Mouse (Mus musculus) forebrain, embryonic 13.5 days (tissue): ENCODE measurements around the gene Fbxo27. TPM values are rescaled to one million over a fixed set of nuclear protein-coding genes. Genes with fewer than 3 reads are reported as not detected.
A peak's percentile ranks its signal among the peaks of the same experiment; 100 is the strongest.
"Not testable (repeated sequence)": the region's sequence is repeated elsewhere in the genome, so short reads cannot be mapped to it uniquely, and the experiment has no call there.

Experiments used
- ATAC-seq: fragments of 200-750 bp; cut with Nextera tagmentation; 2 replicates; pipeline ENCODE4 v1.8.0; 2017
- H3K27ac ChIP-seq: fragments of 300-500 bp; sonication (generic); 2 replicates; pipeline ENCODE4 v1.5.1; 2015; ENCODE audit warnings: inconsistent platforms, mild to moderate bottlenecking, moderate library complexity
- H3K27me3 ChIP-seq: fragments of 300-500 bp; sonication (generic); 2 replicates; pipeline ENCODE4 v1.6.1; 2015; ENCODE audit warnings: mild to moderate bottlenecking, inconsistent platforms
- H3K36me3 ChIP-seq: fragments of 300-500 bp; sonication (generic); 2 replicates; pipeline ENCODE4 v1.6.1; 2015; ENCODE audit warnings: mild to moderate bottlenecking, inconsistent platforms; ENCODE audit not compliant: poor library complexity, severe bottlenecking
- H3K4me1 ChIP-seq: fragments of 300-500 bp; sonication (generic); 2 replicates; pipeline ENCODE4 v1.6.1; 2015; ENCODE audit warnings: inconsistent platforms
- H3K4me2 ChIP-seq: fragments of 300-500 bp; sonication (generic); 2 replicates; pipeline ENCODE4 v1.6.1; 2015; ENCODE audit warnings: inconsistent platforms, mild to moderate bottlenecking, moderate library complexity
- H3K4me3 ChIP-seq: fragments of 300-500 bp; sonication (generic); 2 replicates; pipeline ENCODE4 v1.5.1; 2015; ENCODE audit warnings: mild to moderate bottlenecking, inconsistent platforms
- H3K9ac ChIP-seq: fragments of 300-500 bp; sonication (generic); 2 replicates; pipeline ENCODE4 v1.6.1; 2015; ENCODE audit warnings: mild to moderate bottlenecking, inconsistent platforms
- H3K9me3 ChIP-seq: fragments of 300-500 bp; sonication (generic); replicated peaks from 2 replicates; pipeline ENCODE4 v1.6.1; 2016; ENCODE audit warnings: inconsistent platforms
- WGBS: fragments of 180-500 bp; shearing (Covaris S2); methylation state at CpG from one replicate; pipeline ENCODE4 v1.1.7; 2015; 5-methylcytosine and 5-hydroxymethylcytosine counted together
- polyA plus RNA-seq: library from polyadenylated mRNA; unstranded; fragments of >200 nt; fragmentation: Nextera tagmentation; extraction: Ambion mirVana; gene quantifications from 2 replicates; pipeline ENCODE4 v1.2.1, GENCODE M21; 2015

Gene Fbxo27
- polyA plus RNA-seq: 3.6 and 3.8 TPM in 2 replicates

DNA sequence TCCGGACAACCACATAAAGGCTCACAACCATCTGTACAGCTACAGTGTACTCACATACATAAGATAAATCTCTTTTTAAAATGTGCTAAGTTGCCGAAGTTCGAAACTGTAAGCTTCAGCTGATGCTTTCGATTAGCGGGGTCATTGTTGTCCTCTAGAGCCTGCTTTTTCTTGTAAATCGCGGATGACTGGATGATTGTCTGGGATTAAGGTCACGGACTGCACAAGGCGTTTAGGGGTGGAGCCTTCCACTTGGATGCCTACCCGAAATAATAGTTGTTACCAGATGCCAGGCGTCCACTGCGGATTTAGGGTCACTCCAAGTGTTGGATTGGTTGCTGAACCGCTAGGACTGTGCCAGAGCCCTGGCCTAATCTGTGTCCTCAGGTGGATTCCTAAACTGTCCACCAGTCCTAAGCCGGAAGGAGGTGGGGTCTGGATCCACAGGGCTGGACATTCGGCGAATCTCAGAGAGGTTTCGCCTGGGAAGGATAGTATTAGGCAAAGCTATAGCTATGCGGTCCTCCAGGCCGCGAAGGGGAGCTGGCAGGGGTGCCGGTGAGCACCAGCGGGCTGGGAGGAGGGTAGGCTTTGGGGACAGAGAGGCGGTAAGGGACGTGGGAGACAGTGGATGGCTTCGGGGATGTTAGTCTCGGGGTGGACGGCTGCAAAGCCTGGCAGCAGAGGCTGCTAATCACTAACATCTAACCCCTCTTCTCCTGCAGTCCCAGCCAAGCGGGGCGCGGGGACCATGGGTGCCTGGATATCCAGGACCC lies at the start of gene Fbxo27:
Fbxo27 (plus strand) TSS at position 305 of the 776 bp plus-strand sequence.
- Histone ChIP-seq H3K4me2 (peak within 1 kb of the TSS; percentile 91), H3K27ac (no peak within 1 kb of the TSS), H3K4me1 (peaks cover 21% of the 10 kb centered on the region; the same call in 1 of the 2 replicates), H3K9ac (peak within 1 kb of the TSS; percentile 66), H3K9me3 (no peaks in the 10 kb centered on the region), H3K27me3 (peaks cover 28% of the 10 kb centered on the region), H3K4me3 (peak within 1 kb of the TSS; percentile 57), H3K36me3 (no peaks in the 10 kb centered on the region)
- WGBS: 17% methylated on average over 27 of the region's 30 CpGs
- peak; percentile 53; the same call in 1 of the 2 replicates for ATAC-seq

DNA sequence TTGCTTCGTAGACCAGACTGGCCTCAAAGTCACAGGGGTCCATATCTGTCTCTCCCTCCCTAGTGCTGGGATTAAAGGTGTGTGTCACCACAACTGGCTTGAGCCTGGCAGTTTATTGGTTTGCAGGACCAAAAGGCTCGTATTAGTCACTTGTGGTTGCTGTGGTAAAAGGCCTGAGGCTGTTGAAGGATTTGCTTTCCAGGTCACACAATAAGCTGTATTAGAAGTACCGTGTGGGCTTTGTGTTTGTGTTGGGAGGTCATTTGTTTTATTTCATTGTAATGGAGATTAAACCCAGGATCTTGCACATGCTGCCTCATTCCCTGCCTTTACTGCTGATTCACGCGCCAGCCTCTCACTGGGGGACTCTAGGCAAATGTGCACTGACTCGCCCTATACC lies 47.3 kb upstream of the Fbxo27 start:
- H3K9me3 ChIP-seq: no peaks in the 10 kb centered on the region
- no peak overlapping the region for H3K4me3 ChIP-seq
- no peak overlapping the region for H3K27ac ChIP-seq
- H3K4me1 ChIP-seq: 0 out of 2 replicates have a peak, but pooled peaks cover 4% of the 10 kb centered on the region
- H3K27me3 ChIP-seq: no peaks in the 10 kb centered on the region
- 18% methylated on average over 6 of the region's 6 CpGs for WGBS
- ATAC-seq: no peak
- H3K36me3 ChIP-seq: no peaks in the 10 kb centered on the region
- H3K4me2 ChIP-seq: no peak overlapping the region
- H3K9ac ChIP-seq: no peak overlapping the region

DNA sequence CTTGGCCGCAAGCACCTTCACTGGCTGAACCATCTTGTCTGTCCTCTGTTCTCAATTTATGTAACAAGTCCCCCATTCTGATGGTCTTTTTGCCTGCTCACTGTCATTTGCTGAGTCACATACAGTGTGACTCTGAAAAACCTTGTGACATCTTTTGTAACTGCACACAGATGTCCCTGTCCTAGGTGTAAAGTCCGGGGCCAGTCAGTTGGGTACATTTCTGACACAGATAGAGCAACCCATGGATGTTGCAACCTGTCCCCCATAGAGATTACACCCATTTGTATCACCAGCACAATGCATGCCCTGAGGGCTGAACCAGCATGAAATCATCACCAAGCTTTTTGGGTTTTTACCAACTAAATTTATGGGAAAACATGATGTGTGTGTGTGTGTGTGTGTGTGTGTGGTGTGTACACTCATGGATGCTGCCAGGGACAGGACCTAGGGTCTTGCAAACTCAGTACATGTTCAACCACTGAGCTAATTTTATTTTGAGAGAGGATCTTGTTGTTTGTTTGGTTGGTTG lies 46.6 kb upstream of the Fbxo27 start:
- Histone ChIP-seq H3K9ac (no peak overlapping the region), H3K36me3 (no peaks in the 10 kb centered on the region), H3K4me1 (0 out of 2 replicates have a peak, but pooled peaks cover 4% of the 10 kb centered on the region), H3K27ac (no peak overlapping the region), H3K4me3 (no peak overlapping the region), H3K27me3 (no peaks in the 10 kb centered on the region), H3K9me3 (no peaks in the 10 kb centered on the region), H3K4me2 (no peak overlapping the region)
- ATAC-seq: no peak
- 95% methylated on average over 2 of the region's 2 CpGs for WGBS

DNA sequence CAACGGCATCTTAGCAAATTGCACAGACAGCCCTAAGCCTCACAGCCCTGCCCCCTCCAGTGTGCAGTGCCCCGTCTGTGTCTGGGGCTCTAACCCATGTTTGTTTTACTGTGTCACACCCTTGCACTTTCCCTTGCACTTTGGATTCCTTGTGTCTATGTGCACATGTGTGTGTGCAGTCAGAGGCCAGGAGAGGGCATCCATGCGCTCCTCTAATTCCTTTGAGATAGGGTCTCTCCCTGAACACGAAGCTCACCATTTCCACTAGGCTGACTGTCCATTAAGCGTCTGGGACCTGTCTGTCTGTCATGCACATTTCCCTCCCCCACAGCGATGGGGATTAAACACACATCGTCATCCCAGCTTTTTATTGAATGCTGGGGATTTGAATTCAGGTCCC lies 45.6 kb upstream of the Fbxo27 start:
- H3K4me3 ChIP-seq: no peak overlapping the region
- H3K9ac ChIP-seq: no peak overlapping the region
- no peak overlapping the region for H3K4me2 ChIP-seq
- no peaks in the 10 kb centered on the region for H3K36me3 ChIP-seq
- H3K27me3 ChIP-seq: no peaks in the 10 kb centered on the region
- H3K4me1 ChIP-seq: 0 out of 2 replicates have a peak, but pooled peaks cover 4% of the 10 kb centered on the region
- 62% methylated on average over 7 of the region's 7 CpGs for WGBS
- no peaks in the 10 kb centered on the region for H3K9me3 ChIP-seq
- H3K27ac ChIP-seq: no peak overlapping the region
- no peak for ATAC-seq

DNA sequence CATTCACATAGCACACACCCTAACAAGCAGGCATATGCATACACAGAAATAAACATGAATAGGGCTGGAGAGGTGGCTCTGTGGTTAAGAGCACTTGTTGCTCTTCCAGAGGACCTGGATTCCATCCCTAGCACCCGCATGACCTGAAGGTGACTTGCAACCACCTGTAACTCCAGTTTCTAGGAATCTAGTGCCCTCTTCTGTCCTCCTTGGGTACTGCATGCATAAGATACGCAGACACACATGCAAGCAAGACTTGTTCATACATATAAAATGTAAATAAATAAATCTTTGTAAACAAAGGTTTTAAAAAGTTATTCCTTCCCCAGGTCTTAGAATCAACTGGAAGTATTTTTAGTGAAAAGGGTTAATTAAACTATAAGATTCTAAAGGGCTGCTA lies 41.5 kb upstream of the Fbxo27 start:
- Histone ChIP-seq H3K36me3 (no peaks in the 10 kb centered on the region), H3K9ac (no peak overlapping the region), H3K4me3 (no peak overlapping the region), H3K4me1 (no peaks in the 10 kb centered on the region), H3K9me3 (no peaks in the 10 kb centered on the region), H3K27me3 (no peaks in the 10 kb centered on the region), H3K27ac (no peak overlapping the region), H3K4me2 (no peak overlapping the region)
- WGBS: 96% methylated on average over 2 of the region's 2 CpGs
- ATAC-seq: no peak

DNA sequence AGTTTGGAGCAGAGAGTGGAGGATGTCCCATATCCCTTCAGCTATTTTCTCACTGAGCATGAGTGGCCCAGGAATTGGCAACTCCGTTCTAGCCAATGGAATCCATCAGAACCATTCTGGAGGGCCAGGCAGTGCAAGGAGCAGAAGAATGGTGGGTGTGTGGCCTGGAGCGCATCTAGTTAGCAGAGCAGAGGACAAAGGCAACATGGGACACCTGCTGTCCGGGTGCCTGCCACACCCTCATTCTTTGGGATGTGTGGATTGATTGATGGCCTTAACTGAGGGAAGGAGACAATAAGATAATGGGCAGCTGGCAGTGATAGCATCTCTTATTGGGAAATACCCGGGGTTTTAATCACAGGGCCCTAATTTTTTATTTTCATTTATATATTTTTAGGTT lies 36.2 kb upstream of the Fbxo27 start:
- Histone ChIP-seq H3K36me3 (no peaks in the 10 kb centered on the region), H3K27ac (no peak overlapping the region), H3K9me3 (no peaks in the 10 kb centered on the region), H3K27me3 (no peaks in the 10 kb centered on the region), H3K9ac (no peak overlapping the region), H3K4me1 (no peaks in the 10 kb centered on the region), H3K4me2 (no peak overlapping the region), H3K4me3 (no peak overlapping the region)
- ATAC-seq: no peak
- WGBS: 71% methylated on average over 4 of the region's 4 CpGs

DNA sequence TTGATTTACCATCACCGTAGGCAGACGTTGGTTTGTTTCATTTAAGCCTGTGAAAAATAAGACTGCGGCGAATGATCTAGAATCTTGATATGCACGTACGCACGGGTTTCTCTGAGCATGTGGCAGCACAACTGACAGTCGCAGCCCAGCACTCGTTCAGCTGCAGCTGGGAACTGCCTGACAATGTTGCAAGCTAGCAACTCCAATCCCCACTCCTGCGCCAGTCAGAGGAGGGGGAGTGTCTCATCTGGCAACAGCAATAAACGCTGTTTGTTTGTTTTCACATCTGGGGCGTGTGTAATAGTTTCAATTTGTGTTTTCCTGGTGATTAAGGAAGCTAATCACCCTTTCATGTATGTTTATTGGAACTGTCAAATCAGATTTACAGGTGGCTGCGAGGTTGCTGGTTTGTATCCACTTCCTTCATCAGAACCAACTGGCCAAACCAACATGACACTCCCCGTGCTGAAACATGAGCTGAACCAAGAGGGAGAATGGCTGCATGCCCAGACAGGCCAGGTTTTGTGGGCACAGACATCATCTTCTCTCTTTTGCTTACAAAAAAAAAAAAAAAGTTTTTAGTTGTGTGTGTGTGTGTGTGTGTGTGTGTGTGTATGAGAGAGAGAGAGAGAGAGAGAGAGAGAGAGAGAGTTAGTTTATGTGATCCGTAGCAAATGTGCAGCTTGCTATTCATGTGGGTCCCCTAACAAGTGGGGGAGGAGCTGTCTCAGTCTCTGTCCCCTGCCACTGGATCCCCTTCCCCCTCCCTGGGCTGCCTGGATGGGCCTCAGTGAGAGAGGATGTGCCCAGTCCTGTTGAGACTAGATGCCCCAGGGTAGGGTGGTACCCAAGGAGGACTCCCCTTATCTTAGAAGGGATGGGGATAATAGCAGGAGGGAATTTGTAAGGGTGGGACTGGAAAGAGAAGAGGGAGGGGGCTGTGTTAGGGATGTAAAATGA lies 26.7 kb upstream of the Fbxo27 start:
- Histone ChIP-seq H3K4me2 (peak overlapping the region; percentile 12; the same call in 1 of the 2 replicates), H3K27ac (0 out of 2 replicates have a peak overlapping the region, but pooled peaks have one; percentile 3), H3K36me3 (no peaks in the 10 kb centered on the region), H3K4me3 (no peak overlapping the region), H3K4me1 (peaks cover 10% of the 10 kb centered on the region), H3K27me3 (no peaks in the 10 kb centered on the region), H3K9me3 (no peaks in the 10 kb centered on the region), H3K9ac (peak overlapping the region; percentile 34; the same call in 1 of the 2 replicates)
- 46% methylated on average over 15 of the region's 15 CpGs for WGBS
- no peak for ATAC-seq

DNA sequence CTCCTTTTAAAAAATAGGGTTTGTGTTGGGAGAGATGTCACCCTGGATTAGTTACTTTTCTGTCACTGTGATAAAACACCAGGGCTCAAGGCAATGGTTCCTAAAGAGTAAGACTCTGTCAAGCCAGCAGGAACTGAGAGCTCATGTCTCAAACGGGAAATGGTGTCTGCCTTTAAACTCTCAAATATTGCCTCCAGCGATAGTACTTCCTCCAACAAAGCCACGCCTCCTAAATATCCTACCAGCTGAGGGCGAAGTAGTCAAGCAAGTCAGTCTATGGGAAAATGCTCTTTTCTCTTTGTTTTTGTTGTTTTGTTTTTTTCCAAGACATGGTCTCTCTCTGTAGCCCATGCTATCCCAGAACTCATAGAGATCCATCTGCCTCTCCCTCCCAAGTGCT lies 21.5 kb upstream of the Fbxo27 start:
- Histone ChIP-seq H3K4me1 (peaks cover 2% of the 10 kb centered on the region), H3K36me3 (no peaks in the 10 kb centered on the region), H3K4me3 (no peak overlapping the region), H3K4me2 (no peak overlapping the region), H3K27ac (no peak overlapping the region), H3K9ac (no peak overlapping the region), H3K9me3 (no peaks in the 10 kb centered on the region; the same call in 1 of the 2 replicates), H3K27me3 (no peaks in the 10 kb centered on the region)
- 79% methylated on average over 4 of the region's 4 CpGs for WGBS
- ATAC-seq: no peak

DNA sequence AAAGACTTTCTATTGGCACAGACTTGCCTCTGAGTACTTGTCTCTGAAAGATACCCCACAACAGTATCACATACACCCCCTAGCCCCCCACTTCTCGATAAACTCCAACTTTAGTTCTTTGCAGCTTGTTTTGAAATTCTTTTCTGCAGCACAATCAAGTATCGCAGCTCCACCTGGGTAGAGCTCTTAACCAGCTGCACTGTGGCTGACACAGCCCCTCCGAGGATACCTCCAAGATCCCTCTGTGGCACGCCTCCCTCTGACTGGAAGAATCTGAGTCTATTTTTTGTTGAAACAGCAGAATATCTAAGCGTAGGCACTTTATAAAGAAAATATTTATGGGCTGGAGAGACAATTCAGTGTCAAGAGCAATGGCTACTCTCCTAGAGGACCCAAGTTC lies 20.4 kb upstream of the Fbxo27 start:
- H3K27ac ChIP-seq: no peak overlapping the region

DNA sequence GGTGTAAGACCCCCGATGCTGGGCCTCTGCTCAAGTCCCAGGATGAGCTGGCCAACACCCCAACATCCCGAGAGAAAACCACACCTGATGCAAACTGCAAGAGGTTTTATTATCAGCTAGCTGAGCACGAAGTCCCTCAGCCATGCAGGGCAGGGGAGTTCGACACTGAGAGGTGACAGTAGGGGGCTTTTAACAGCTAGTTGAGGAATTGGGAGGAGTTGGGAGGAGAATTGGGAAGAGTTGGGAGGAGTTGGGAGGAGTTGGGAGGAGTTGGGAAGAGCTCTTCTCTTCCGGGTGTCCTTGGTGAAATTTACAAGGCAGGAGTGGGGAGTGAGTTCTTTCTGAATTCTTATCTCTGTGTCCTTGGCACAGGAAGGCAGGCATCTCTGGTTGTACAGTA lies 19.9 kb upstream of the Fbxo27 start:
- not testable (repeated sequence) for ATAC-seq, H3K4me2 ChIP-seq
- 75% methylated on average over 5 of the region's 5 CpGs for WGBS

More for the DNA sequence above, 20.4 kb upstream of the Fbxo27 start:
- ATAC-seq: no peak
- Histone ChIP-seq H3K36me3 (no peaks in the 10 kb centered on the region), H3K4me2 (no peak overlapping the region), H3K4me3 (no peak overlapping the region), H3K4me1 (no peaks in the 10 kb centered on the region), H3K27me3 (no peaks in the 10 kb centered on the region), H3K9me3 (no peaks in the 10 kb centered on the region; the same call in 1 of the 2 replicates), H3K9ac (no peak overlapping the region)
- 92% methylated on average over 5 of the region's 5 CpGs for WGBS

DNA sequence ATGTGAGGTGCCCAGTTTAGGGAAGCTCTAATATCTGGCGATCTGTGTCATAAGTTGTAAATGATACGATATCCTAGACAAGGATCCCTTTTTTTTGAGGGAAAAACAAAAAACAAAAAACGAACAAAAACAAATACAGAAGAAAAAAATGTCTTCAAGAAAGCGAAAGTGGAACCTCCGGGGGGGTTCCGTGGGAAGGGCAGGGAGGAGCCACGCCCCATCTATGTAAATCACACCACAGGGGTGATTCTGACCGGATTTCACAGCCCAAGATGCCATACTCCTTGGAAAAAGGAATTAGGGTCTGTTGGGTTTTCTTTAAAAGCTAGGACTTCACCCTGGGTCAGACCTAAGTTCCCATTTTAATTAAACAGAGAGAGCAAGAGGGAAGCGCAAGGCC lies 17.7 kb upstream of the Fbxo27 start:
- Histone ChIP-seq H3K9ac (no peak overlapping the region), H3K4me2 (no peak overlapping the region), H3K27me3 (no peaks in the 10 kb centered on the region), H3K4me3 (no peak overlapping the region), H3K4me1 (no peaks in the 10 kb centered on the region), H3K9me3 (no peaks in the 10 kb centered on the region; the same call in 1 of the 2 replicates), H3K36me3 (no peaks in the 10 kb centered on the region), H3K27ac (no peak overlapping the region)
- no peak for ATAC-seq
- WGBS: 77% methylated on average over 9 of the region's 9 CpGs

More for the DNA sequence above, 19.9 kb upstream of the Fbxo27 start:
- H3K9ac ChIP-seq, H3K27ac ChIP-seq, H3K9me3 ChIP-seq, H3K27me3 ChIP-seq, H3K36me3 ChIP-seq, H3K4me1 ChIP-seq, H3K4me3 ChIP-seq: not testable (repeated sequence)

DNA sequence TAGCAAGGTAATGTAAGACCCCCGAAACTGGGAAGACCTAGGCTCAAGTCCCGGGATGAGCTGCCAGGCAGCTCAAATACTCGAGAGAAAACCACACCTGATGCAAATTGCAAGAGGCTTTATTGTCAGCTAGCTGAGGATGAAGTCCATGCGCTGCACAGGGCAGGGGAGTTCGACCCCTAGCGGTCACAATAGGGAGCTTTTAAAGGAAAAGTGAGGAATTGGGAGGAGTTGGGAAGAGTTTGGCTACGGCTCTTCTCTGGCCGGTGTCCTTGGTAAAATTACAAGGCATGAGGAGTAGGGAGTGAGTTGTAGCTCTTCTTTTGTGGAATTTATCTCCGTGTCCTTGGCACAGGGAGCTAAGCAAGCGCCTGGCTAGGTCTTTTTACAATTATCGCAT lies 16.9 kb upstream of the Fbxo27 start:
- no peak overlapping the region for H3K4me3 ChIP-seq
- no peak overlapping the region for H3K9ac ChIP-seq
- no peaks in the 10 kb centered on the region; the same call in 1 of the 2 replicates for H3K9me3 ChIP-seq
- H3K4me1 ChIP-seq: no peaks in the 10 kb centered on the region
- 46% methylated on average over 11 of the region's 11 CpGs for WGBS
- H3K27ac ChIP-seq: no peak overlapping the region
- ATAC-seq: no peak
- H3K27me3 ChIP-seq: no peaks in the 10 kb centered on the region
- H3K4me2 ChIP-seq: no peak overlapping the region
- H3K36me3 ChIP-seq: no peaks in the 10 kb centered on the region
